Mouse (Mus musculus): ENCODE measurements around the gene Olfr1282.
"Not testable (repeated sequence)": the region's sequence is repeated elsewhere in the genome, so short reads cannot be mapped to it uniquely, and the experiment has no call there.

The Olfr1282 gene

DNA sequence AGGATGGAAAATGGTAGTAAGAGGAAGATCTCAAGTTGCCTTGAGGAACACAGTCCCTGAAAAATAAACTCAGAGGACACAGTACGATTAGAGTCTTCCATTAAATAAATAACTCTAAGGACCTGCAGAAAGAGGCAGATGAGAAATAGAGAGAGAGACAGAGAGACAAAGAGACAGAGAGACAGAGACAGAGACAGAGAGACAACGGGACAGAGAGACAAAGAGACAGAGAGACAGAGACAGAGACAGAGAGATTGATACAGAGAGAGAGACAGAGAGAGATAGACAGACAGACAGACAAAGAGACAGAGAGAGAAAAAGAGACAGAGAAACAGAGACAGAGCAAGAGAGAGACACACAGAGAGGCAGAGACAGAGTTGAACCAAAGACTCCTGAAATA, at the start of gene Olfr1282:
Gene Olfr1282 (minus strand): TSS at position 101 of the 400 bp plus-strand sequence.
- DNase-seq (ENCODE audit: low spot score), result no peak

DNA sequence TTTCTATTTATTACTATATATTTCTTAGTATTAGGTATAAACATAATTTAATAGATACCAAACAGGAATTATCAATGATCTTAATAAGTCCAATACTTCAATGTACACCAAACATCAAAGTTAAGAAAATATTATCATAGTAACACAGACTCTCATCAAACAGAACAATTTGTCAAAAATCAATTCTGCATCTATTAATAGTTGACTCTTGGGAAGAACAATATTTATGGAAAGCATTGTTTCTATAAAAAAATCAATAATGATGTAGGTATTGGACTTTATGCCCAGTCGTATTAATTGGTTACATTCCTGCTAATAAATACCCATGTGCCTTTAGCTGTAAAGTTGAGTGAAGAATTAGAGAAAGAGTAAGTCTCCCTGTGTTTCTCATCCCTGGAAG, 39.3 kb upstream of the Olfr1282 start, which contains the start of gene Olfr1284:
Gene Olfr1284 (plus strand): TSS at position 301 of the 400 bp plus-strand sequence.
- DNase-seq (ENCODE audit: low spot score), result no peak

DNA sequence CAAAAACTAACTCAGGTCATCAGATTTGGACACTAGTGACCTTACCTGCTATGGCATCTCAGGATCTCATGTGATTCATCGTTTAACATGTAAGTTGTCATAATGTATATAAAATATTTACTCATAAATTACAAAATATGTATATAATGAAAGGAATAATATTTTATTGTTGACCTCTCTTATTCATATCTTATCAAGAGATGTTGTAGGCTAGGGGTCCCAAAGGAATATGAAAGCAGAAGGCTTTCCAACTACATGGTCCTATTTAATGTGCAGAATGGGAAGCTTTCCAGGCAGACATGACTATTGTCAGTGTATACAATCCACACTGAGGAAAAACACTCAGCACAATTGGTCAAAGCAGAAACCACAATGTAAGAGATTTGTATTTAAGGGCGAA, 30.6 kb upstream of the Olfr1282 start, which contains the start of gene Olfr1283:
Gene Olfr1283 (plus strand): TSS at position 301 of the 400 bp plus-strand sequence.
- no peak for DNase-seq (ENCODE audit: low spot score)

DNA sequence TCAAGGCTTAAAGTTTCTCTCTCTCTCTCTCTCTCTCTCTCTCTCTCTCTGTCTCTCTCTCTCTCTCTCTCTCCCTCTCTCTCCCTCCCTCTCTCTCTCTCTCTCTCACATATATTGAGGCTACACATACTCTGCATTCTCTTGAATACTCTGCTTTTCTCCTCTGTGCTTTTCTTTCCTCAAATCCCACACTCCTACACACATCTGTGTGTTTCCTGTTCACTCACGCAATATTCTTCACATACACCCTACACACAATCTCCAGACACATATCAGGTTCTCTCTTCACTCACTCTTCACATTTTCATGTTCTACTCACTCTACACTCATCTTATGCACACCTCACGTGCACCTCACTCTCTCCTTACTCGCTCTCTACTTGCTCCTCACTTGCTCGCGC, 2.2 kb downstream of the Olfr1282 start:
- not testable (repeated sequence) for DNase-seq (ENCODE audit: low spot score)

DNA sequence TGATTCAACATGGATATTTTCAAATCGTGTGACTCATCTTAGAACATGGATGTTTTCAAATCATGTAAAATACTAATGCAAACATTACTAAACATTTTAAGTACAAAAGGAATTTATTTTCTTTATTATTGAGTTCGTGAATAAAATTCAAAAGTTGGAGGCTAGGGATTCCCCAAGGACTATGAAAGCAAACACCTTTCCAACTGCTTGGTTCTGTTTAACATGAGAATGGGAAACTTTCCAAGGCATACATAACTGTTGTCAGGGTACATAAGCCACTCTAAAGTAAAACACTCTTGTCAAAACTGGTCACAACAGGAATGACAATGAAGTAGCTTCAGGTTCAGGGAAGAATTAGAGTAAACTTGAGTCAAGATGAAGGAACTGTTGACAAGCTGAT, 9.7 kb downstream of the Olfr1282 start, which contains the start of gene Olfr1281:
Gene Olfr1281 (plus strand): TSS at position 301 of the 400 bp plus-strand sequence.
- no peak for DNase-seq (ENCODE audit: low spot score)

DNA sequence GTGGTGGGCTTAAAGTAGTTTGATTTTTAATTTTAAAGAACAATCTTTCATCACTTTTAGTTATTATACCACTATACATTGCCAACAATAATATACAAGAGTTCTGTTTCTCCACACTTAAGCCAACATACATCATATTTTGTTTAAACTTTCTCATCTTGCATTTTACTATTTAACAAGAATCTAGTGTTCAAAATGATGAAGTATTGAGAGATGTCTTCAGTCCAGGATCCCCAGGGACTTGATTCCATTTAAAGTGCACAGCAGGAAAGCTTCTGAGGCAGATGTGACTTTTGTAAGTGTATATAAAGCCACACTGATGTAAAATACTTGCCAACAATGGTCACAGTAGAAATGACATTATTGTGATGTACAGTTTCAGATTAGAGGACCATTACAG, 22.2 kb downstream of the Olfr1282 start, which contains the start of gene Olfr1280:
Gene Olfr1280 (plus strand): TSS at position 301 of the 400 bp plus-strand sequence.
- no peak for DNase-seq (ENCODE audit: low spot score)

DNA sequence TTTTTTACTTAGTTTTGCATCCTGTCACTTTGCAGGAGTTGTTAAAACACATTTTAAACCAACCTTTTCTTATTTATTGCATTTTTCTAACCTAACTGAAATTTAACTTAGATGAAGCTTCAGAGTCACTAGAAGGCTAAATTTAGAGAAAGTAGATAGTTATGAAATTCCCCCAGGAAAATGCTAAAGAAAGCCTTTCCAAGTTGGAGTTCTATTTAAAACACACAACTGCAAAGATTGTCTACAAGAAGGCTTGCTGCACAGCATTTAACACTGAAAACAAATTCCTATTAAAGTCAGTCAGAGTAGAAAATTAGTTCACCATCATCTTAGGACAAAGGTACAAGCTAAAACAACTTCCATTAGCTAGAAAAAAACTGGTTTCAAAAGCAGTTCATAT, 35.5 kb downstream of the Olfr1282 start, which contains the start of gene Olfr1279:
Gene Olfr1279 (plus strand): TSS at position 262 of the 400 bp plus-strand sequence.
- DNase-seq (ENCODE audit: low spot score), result no peak

DNA sequence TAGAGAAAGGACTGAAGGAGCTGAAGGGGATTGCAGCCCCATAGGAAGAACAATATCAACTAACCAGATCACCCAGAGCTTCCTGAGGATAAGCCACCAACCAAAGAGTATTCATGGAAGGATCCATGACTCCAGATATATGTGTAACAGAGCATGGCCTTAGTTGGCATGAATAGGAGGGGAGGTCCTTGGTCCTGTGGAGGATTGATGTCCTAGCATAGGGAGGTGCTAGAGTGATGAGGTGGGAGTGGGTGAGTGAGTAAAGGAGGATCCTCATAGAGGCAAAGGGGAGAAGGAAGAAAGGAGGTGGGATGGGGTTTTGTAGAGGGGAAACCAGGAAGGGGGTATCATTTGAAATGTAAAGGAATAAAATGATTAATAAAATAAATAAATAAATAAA, 37.3 kb downstream of the Olfr1282 start:
- DNase-seq (ENCODE audit: low spot score), result no peak

DNA sequence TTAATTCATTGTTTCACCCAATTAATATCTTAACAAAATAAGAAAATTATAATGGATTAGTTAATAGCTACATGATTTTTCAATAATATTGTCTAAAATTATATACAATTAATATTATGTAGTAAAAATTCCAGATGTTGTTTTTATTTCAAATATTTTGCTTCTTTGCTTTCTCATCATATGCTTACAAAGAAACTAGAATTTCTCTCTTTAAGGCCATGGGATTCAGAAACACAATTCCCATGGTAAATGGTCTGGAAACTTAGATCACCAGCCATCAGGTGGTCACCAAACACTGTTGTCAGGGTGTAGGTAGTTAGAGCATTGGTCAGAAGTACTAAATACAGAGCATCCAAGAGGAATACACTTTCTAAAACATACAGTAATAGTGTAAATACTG, 46.0 kb downstream of the Olfr1282 start, which contains the start of gene Olfr1278:
Gene Olfr1278 (plus strand): TSS at position 301 of the 400 bp plus-strand sequence.
- DNase-seq (ENCODE audit: low spot score), result no peak

Data from urinary bladder, postnatal 10 days (tissue).